Mouse (Mus musculus) kidney, adult 2 months (tissue): ENCODE results near the gene Ppt1. TPM values are rescaled to one million over a fixed set of nuclear protein-coding genes. Genes with fewer than 3 reads are reported as not detected.
"Not testable (repeated sequence)": the region's sequence is repeated elsewhere in the genome, so short reads cannot be mapped to it uniquely, and the experiment has no call there.

Experiments used
- DNase-seq: peaks from one replicate; pipeline ENCODE4 v3.0.0; 2021
- H3K27ac ChIP-seq: fragments of 200-500 bp; 2 replicates; pipeline ENCODE4 v1.5.1; 2012; ENCODE audit warnings: low read depth, low read length, control low read depth, inconsistent platforms; ENCODE audit not compliant: insufficient read depth
- H3K27me3 ChIP-seq: fragments of 200-500 bp; replicated peaks from 2 replicates; pipeline ENCODE4 v1.6.1; 2012; ENCODE audit warnings: mild to moderate bottlenecking, moderate library complexity, low read length, inconsistent platforms; ENCODE audit not compliant: control insufficient read depth, insufficient read depth
- H3K36me3 ChIP-seq: fragments of 200-500 bp; 2 replicates; pipeline ENCODE4 v1.6.1; 2012; ENCODE audit warnings: mild to moderate bottlenecking, moderate library complexity, low read length, inconsistent platforms; ENCODE audit not compliant: control insufficient read depth, insufficient read depth
- H3K4me1 ChIP-seq: fragments of 200-500 bp; 2 replicates; pipeline ENCODE4 v1.6.1; 2011; ENCODE audit warnings: low read length; ENCODE audit not compliant: control insufficient read depth, insufficient read depth
- H3K4me3 ChIP-seq: fragments of 200-500 bp; 2 replicates; pipeline ENCODE4 v1.5.1; 2011; ENCODE audit warnings: mild to moderate bottlenecking, low read depth, low read length, control low read depth; ENCODE audit not compliant: insufficient read depth
- CTCF ChIP-seq: fragments of 200-500 bp; conservative IDR thresholded peaks from 2 replicates; pipeline ENCODE4 v1.5.1; 2011; ENCODE audit warnings: low read depth, mild to moderate bottlenecking, control low read depth, low read length, moderate library complexity, mixed read lengths; ENCODE audit not compliant: insufficient read depth, insufficient read length
- POLR2A ChIP-seq: fragments of 200-500 bp; IDR thresholded peaks from one replicate; pipeline ENCODE4 v1.6.1; 2011; ENCODE audit warnings: low read depth, low read length, control low read depth
- WGBS: fragments of 180-500 bp; shearing (Covaris S2); methylation state at CpG from one replicate; pipeline ENCODE4 v1.1.7; 2018; 5-methylcytosine and 5-hydroxymethylcytosine counted together
- polyA plus RNA-seq: library from polyadenylated mRNA; depleted of rRNA; stranded (reverse); fragments of >200 nt; gene quantifications from 2 replicates; pipeline ENCODE4 v1.2.3, GENCODE M21; 2012; rRNA removed

Gene Ppt1
- 61.2 and 67.7 TPM in 2 replicates for polyA plus RNA-seq

GRCm38 (mm10) chr4:122835530-122836402 is at the start of gene Ppt1:
Gene Ppt1 (plus strand): TSS chr4:122836242.
- Histone ChIP-seq H3K4me3 (peak within 1 kb of the TSS; percentile 68), H3K27ac (no peak within 1 kb of the TSS), H3K27me3 (no peaks in the 10 kb centered on the region), H3K36me3 (no peaks in the 10 kb centered on the region), H3K4me1 (peaks cover 3% of the 10 kb centered on the region; the same call in 1 of the 2 replicates)
- DNase-seq, result peak; percentile 92
- TF ChIP-seq POLR2A, result peak; percentile 68
- TF ChIP-seq CTCF, result no peak
- WGBS, result 2% methylated on average over 31 of the region's 31 CpGs

GRCm38 (mm10) chr4:122789335-122790089 is 46.5 kb upstream of the Ppt1 start:
- no peak for DNase-seq
- Histone ChIP-seq H3K4me1 (no peaks in the 10 kb centered on the region), H3K4me3 (no peak overlapping the region), H3K27ac (no peak overlapping the region), H3K27me3 (no peaks in the 10 kb centered on the region), H3K36me3 (no peaks in the 10 kb centered on the region)
- WGBS, result 68% methylated on average over 4 of the region's 4 CpGs
- TF ChIP-seq CTCF (no peak), POLR2A (no peak)

- Histone ChIP-seq H3K27ac (no peak overlapping the region), H3K4me1 (no peaks in the 10 kb centered on the region), H3K4me3 (no peak overlapping the region), H3K36me3 (no peaks in the 10 kb centered on the region), H3K27me3 (no peaks in the 10 kb centered on the region)
- WGBS, result 24% methylated on average over 4 of the region's 4 CpGs
- DNase-seq, result peak; percentile 72
- TF ChIP-seq POLR2A, result no peak
- TF ChIP-seq CTCF, result peak; percentile 91
These were observed 27.9 kb upstream of the Ppt1 start for GRCm38 (mm10) chr4:122808108-122808507.

GRCm38 (mm10) chr4:122811180-122811579 is 24.9 kb upstream of the Ppt1 start:
- H3K27me3 ChIP-seq, result no peaks in the 10 kb centered on the region
- H3K36me3 ChIP-seq, result no peaks in the 10 kb centered on the region
- 46% methylated on average over 1 of the region's 1 CpGs for WGBS
- no peak overlapping the region for H3K27ac ChIP-seq
- H3K4me3 ChIP-seq, result no peak overlapping the region
- TF ChIP-seq CTCF (no peak), POLR2A (no peak)
- no peaks in the 10 kb centered on the region for H3K4me1 ChIP-seq
- no peak for DNase-seq

GRCm38 (mm10) chr4:122811824-122812223 is 24.2 kb upstream of the Ppt1 start:
- Histone ChIP-seq H3K27me3 (no peaks in the 10 kb centered on the region), H3K4me3 (no peak overlapping the region), H3K36me3 (no peaks in the 10 kb centered on the region), H3K27ac (no peak overlapping the region), H3K4me1 (no peaks in the 10 kb centered on the region)
- no peak for TF ChIP-seq POLR2A
- no peak for TF ChIP-seq CTCF
- WGBS, result 63% methylated on average over 2 of the region's 2 CpGs
- DNase-seq, result no peak

GRCm38 (mm10) chr4:122816202-122816601 is 19.8 kb upstream of the Ppt1 start:
- no peak overlapping the region for H3K27ac ChIP-seq
- DNase-seq, result no peak
- no peaks in the 10 kb centered on the region for H3K36me3 ChIP-seq
- no peaks in the 10 kb centered on the region for H3K4me1 ChIP-seq
- WGBS, result 53% methylated on average over 1 of the region's 1 CpGs
- no peak for TF ChIP-seq CTCF
- no peak for TF ChIP-seq POLR2A
- H3K27me3 ChIP-seq, result no peaks in the 10 kb centered on the region
- no peak overlapping the region for H3K4me3 ChIP-seq

- H3K4me1 ChIP-seq, DNase-seq, H3K36me3 ChIP-seq, H3K4me3 ChIP-seq, H3K27ac ChIP-seq, H3K27me3 ChIP-seq: not testable (repeated sequence)
- WGBS, result 32% methylated on average over 10 of the region's 10 CpGs
These were observed 15.1 kb upstream of the Ppt1 start for GRCm38 (mm10) chr4:122820941-122821340.
